In the genomic region with DNA sequence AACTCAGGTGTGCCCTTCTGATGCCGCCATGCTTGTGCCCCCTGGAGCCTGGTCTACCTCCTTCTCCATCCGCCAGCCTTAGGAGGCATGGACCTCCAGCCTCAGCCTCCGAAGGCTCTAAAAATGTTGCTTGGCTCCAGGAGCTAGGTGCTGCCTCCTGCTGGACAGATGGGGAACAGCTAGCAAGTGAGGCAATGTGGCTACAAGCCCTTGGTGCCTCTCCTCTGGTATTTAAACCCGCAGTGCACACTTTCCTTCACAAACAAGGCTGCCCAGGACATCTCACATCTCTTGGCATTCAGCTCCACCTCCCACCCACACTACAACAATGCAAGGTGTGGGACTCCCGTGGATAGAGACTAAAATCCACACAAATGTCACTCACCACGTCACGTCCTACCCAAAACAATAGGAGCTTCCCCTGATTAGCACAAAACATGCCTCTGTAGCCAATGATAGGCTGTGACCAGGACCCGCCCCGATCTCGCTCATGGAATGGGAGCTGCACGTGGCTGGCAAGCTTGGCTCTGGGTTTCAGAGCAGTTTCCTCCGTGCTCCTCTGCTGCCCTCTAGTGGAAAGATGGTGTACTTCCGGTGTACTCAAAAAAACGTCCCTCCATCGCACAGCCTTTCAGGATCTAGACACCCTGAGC, we compare ENCODE assay signal across 7 mouse cellular contexts. TPM values are rescaled to one million over a fixed set of nuclear protein-coding genes. Genes with fewer than 3 reads are reported as not detected.
DNase-seq lines count a peak whose midpoint lies in the region; ATAC-seq lines count a peak whose summit lies in the region.

No protein-coding gene starts in this region.

- H3K4me1 ChIP-seq in limb, embryonic 10.5 days: peaks cover 25% of the 10 kb centered on the region
- peaks cover 4% of the 10 kb centered on the region; the same call in 1 of the 2 replicates for H3K4me1 ChIP-seq in midbrain, embryonic 13.5 days (replicated peaks)

- 5% methylated on average over 15 of the region's 15 CpGs for WGBS in limb, embryonic 10.5 days
- WGBS in midbrain, embryonic 13.5 days: 2% methylated on average over 15 of the region's 15 CpGs

- H3K4me2 ChIP-seq in midbrain, embryonic 13.5 days (replicated peaks): peak overlapping the region; percentile 45

- no peaks in the 10 kb centered on the region for H3K36me3 ChIP-seq in limb, embryonic 10.5 days
- no peaks in the 10 kb centered on the region for H3K36me3 ChIP-seq in midbrain, embryonic 13.5 days

- peak; percentile 87 for DNase-seq in adrenal gland, adult 8-10 months
- peak; percentile 96 for DNase-seq in embryo, embryonic 9.5 days (ENCODE audit: extremely low spot score)
- peak; percentile 94 for DNase-seq in kidney, adult 11 months
- peak; percentile 95 for DNase-seq in limb, embryonic 10.5 days (ENCODE audit: low spot score)
- peak; percentile 77 for DNase-seq in spleen, adult 12 weeks (ENCODE audit: low spot score)

- H3K9ac ChIP-seq in midbrain, embryonic 13.5 days (replicated peaks): peak overlapping the region; percentile 53; the same call in 1 of the 2 replicates

- no peaks in the 10 kb centered on the region for H3K9me3 ChIP-seq in limb, embryonic 10.5 days (replicated peaks)
- H3K9me3 ChIP-seq in midbrain, embryonic 13.5 days: no peaks in the 10 kb centered on the region

- H3K4me3 ChIP-seq in limb, embryonic 10.5 days: peak overlapping the region; percentile 43
- H3K4me3 ChIP-seq in midbrain, embryonic 13.5 days (replicated peaks): peak overlapping the region; percentile 17

- peak overlapping the region; percentile 86 for H3K27ac ChIP-seq in limb, embryonic 10.5 days
- peak overlapping the region; percentile 81 for H3K27ac ChIP-seq in midbrain, embryonic 13.5 days

- no peaks in the 10 kb centered on the region for H3K27me3 ChIP-seq in limb, embryonic 10.5 days (ENCODE audit: low read depth, poor library complexity, severe bottlenecking)
- H3K27me3 ChIP-seq in midbrain, embryonic 13.5 days: 0 out of 2 replicates have a peak, but pooled peaks cover 8% of the 10 kb centered on the region

- ATAC-seq in granulocyte monocyte progenitor cell, adult 5-6 weeks (replicated peaks; ENCODE audit: poor library complexity, severe bottlenecking): peak; percentile 91
- peak; percentile 97 for ATAC-seq in midbrain, embryonic 13.5 days

RNA-seq across cellular contexts. Expression of a gene that starts 20.2 kb away (rescaled TPM):
- total RNA-seq in adrenal gland, adult 8-10 months (2022): 1 to 10 TPM in 2 of 4 experiments, under 1 TPM in 2; 0.49 to 1.3 (median 0.77) TPM
- total RNA-seq in granulocyte monocyte progenitor cell, adult 5-6 weeks (2014; fragmentation: Nextera tagmentation): 0.30 TPM in 1 of 2 replicates, not detected in the other
- total RNA-seq in granulocyte monocyte progenitor cell, adult 5-6 weeks (2017): 0.31 and 0.60 TPM in 2 replicates
- 29.3 and 42.6 TPM in 2 replicates for polyA plus RNA-seq in limb, embryonic 10.5 days (2016; fragmentation: Nextera tagmentation; extraction: Ambion mirVana)
- polyA plus RNA-seq in midbrain, embryonic 13.5 days (2015; fragmentation: Nextera tagmentation; extraction: Ambion mirVana): 1.1 and 1.6 TPM in 2 replicates

RNA-seq across cellular contexts. Expression of a gene that starts 30.0 kb away (rescaled TPM):
- total RNA-seq in adrenal gland, adult 8-10 months (2022): not detected
- not detected in 2 replicates for total RNA-seq in granulocyte monocyte progenitor cell, adult 5-6 weeks (2014; fragmentation: Nextera tagmentation)
- not detected in 2 replicates for total RNA-seq in granulocyte monocyte progenitor cell, adult 5-6 weeks (2017)
- 0.08 TPM in 1 of 2 replicates, not detected in the other for polyA plus RNA-seq in limb, embryonic 10.5 days (2016; fragmentation: Nextera tagmentation; extraction: Ambion mirVana)
- polyA plus RNA-seq in midbrain, embryonic 13.5 days (2015; fragmentation: Nextera tagmentation; extraction: Ambion mirVana): not detected in 2 replicates

RNA-seq across cellular contexts. Expression of a gene that starts 43.9 kb away (rescaled TPM):
- 1 to 10 TPM; 1.3 to 2.4 (median 1.9) TPM for total RNA-seq in adrenal gland, adult 8-10 months (2022)
- total RNA-seq in granulocyte monocyte progenitor cell, adult 5-6 weeks (2014; fragmentation: Nextera tagmentation): 11.4 and 20.2 TPM in 2 replicates
- 12.4 and 24.9 TPM in 2 replicates for total RNA-seq in granulocyte monocyte progenitor cell, adult 5-6 weeks (2017)
- polyA plus RNA-seq in limb, embryonic 10.5 days (2016; fragmentation: Nextera tagmentation; extraction: Ambion mirVana): 33.4 and 49.5 TPM in 2 replicates
- 1.2 and 2.5 TPM in 2 replicates for polyA plus RNA-seq in midbrain, embryonic 13.5 days (2015; fragmentation: Nextera tagmentation; extraction: Ambion mirVana)

RNA-seq across cellular contexts. Expression of a gene that starts 44.0 kb away (rescaled TPM):
- 1 to 10 TPM in 1 of 4 experiments, under 1 TPM in 3; 0.37 to 2.0 (median 0.57) TPM for total RNA-seq in adrenal gland, adult 8-10 months (2022)
- not detected in 2 replicates for total RNA-seq in granulocyte monocyte progenitor cell, adult 5-6 weeks (2014; fragmentation: Nextera tagmentation)
- total RNA-seq in granulocyte monocyte progenitor cell, adult 5-6 weeks (2017): not detected in 2 replicates
- polyA plus RNA-seq in limb, embryonic 10.5 days (2016; fragmentation: Nextera tagmentation; extraction: Ambion mirVana): not detected in 2 replicates
- polyA plus RNA-seq in midbrain, embryonic 13.5 days (2015; fragmentation: Nextera tagmentation; extraction: Ambion mirVana): 0.15 TPM in 1 of 2 replicates, not detected in the other

RNA-seq across cellular contexts. Expression of a gene that starts 59.5 kb away (rescaled TPM):
- total RNA-seq in adrenal gland, adult 8-10 months (2022): not detected
- not detected in 2 replicates for total RNA-seq in granulocyte monocyte progenitor cell, adult 5-6 weeks (2014; fragmentation: Nextera tagmentation)
- total RNA-seq in granulocyte monocyte progenitor cell, adult 5-6 weeks (2017): not detected in 2 replicates
- polyA plus RNA-seq in limb, embryonic 10.5 days (2016; fragmentation: Nextera tagmentation; extraction: Ambion mirVana): not detected in 2 replicates
- 0.26 TPM in 1 of 2 replicates, not detected in the other for polyA plus RNA-seq in midbrain, embryonic 13.5 days (2015; fragmentation: Nextera tagmentation; extraction: Ambion mirVana)

Comparison
In these comparisons a context has a peak if more than half of its experiments do, and no peak if none do; other contexts are left out.
1. Peak in every context shown above with its lines: DNase-seq, ATAC-seq, H3K4me3 ChIP-seq and H3K27ac ChIP-seq.